Comparison of ENCODE assay signal across 22 mouse cellular contexts in the genomic region with DNA sequence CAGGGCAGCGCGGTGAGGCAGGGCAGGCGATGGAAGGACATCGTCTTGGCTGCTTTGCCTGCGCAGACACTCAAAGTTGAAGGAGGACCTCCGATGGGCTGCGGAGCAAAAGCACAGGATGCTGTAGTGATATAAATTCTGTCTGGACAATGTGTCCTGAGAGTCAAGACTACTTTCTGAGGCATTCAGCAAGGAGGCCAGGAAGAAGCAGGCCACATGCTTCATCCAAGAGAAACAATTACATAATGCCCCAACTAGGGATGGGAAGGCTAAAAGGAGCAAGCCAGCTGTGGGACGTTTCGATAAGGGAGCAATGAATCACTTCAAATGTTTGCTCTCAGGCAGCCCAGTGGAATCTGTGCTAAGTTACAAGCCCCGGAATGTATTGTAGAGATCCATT. TPM values are rescaled to one million over a fixed set of nuclear protein-coding genes. Genes with fewer than 3 reads are reported as not detected.
DNase-seq lines count a peak whose midpoint lies in the region; ATAC-seq and TF ChIP-seq lines count a peak whose summit lies in the region.
"Had no signal": no experiment of that assay in that cellular context is flagged by ENCODE, and none has a peak within 500 bp of the region (broad histone marks: within the 10 kb centered on the region; RNA-seq: fewer than 3 reads in every experiment).

No protein-coding gene starts in this region.

- peaks cover 6% of the 10 kb centered on the region; the same call in 1 of the 2 replicates for H3K36me3 ChIP-seq in heart, embryonic 12.5 days
- H3K36me3 ChIP-seq: midbrain, embryonic 10.5 days; stomach, embryonic 15.5 days had no signal

- no peak overlapping the region for H3K9ac ChIP-seq in heart, embryonic 12.5 days
- H3K9ac ChIP-seq: embryonic facial prominence, embryonic 15.5 days; forebrain, embryonic 13.5 days; hindbrain, embryonic 14.5 days; neural tube, embryonic 13.5 days; stomach, embryonic 15.5 days had no signal

- intact Hi-C loops in heart, postnatal 36 days (cut with DNase I) = no loop called here

- no peak for TF ChIP-seq CTCF in cerebellum, adult 2 months (IDR thresholded peaks at IDR 0.05; ENCODE audit: borderline replicate concordance, insufficient read depth, low read depth, low read length)

- no peak overlapping the region for H3K4me3 ChIP-seq in heart, embryonic 12.5 days
- H3K4me3 ChIP-seq in cerebellum, adult 2 months (replicated peaks; ENCODE audit: insufficient read depth, low read depth, low read length) = no peak overlapping the region
- H3K4me3 ChIP-seq: embryonic facial prominence, embryonic 15.5 days; forebrain, embryonic 13.5 days; gastrocnemius, adult 2 months; midbrain, embryonic 10.5 days; neural tube, embryonic 13.5 days; stomach, embryonic 15.5 days had no signal

- H3K4me1 ChIP-seq in heart, embryonic 12.5 days (replicated peaks) = peaks cover 19% of the 10 kb centered on the region
- no peaks in the 10 kb centered on the region; the same call in 1 of the 2 replicates for H3K4me1 ChIP-seq in cerebellum, adult 2 months (ENCODE audit: control insufficient read depth, insufficient read depth, low read length)
- H3K4me1 ChIP-seq: embryonic facial prominence, embryonic 15.5 days; midbrain, embryonic 10.5 days; neural tube, embryonic 13.5 days had no signal

- 0 out of 2 replicates have a peak, but pooled peaks have one; percentile 28 for ATAC-seq in frontal cortex, adult (ENCODE audit: low TSS enrichment)
- no peak for ATAC-seq in heart, embryonic 12.5 days (ENCODE audit: insufficient number of reproducible peaks, low FRiP score)
- ATAC-seq: activated CD4-positive, CD25-positive, alpha-beta regulatory T cell, adult 4 months; forebrain, embryonic 13.5 days; intestine, embryonic 16.5 days had no signal

- DNase-seq in frontal cortex, adult 2 months (ENCODE audit: extremely low spot score in 1 of 2, low spot score in 1 of 2) = no peak
- DNase-seq in lung, postnatal 10 days = peak; percentile 14
- no peak for DNase-seq in lung, postnatal 14 days
- peak; percentile 22 to 49 for DNase-seq in heart, postnatal 36 days
- no peak for DNase-seq in right cerebral cortex, postnatal 36 days (ENCODE audit: low spot score in 2 of 2)
- DNase-seq in cerebellum, adult 2 months = no peak
- DNase-seq: cerebellum, adult 18-20 months; gastrocnemius, adult 2 months; kidney, postnatal 36 days; thymus, postnatal 25 days had no signal

- H3K9me3 ChIP-seq in heart, embryonic 12.5 days (replicated peaks) = no peaks in the 10 kb centered on the region
- H3K9me3 ChIP-seq: embryonic facial prominence, embryonic 15.5 days; forebrain, embryonic 13.5 days; midbrain, embryonic 10.5 days; neural tube, embryonic 13.5 days; stomach, embryonic 15.5 days had no signal

- H3K4me2 ChIP-seq in heart, embryonic 12.5 days = peak overlapping the region; percentile 16; the same call in 1 of the 2 replicates
- H3K4me2 ChIP-seq: embryonic facial prominence, embryonic 15.5 days; forebrain, embryonic 13.5 days; hindbrain, embryonic 14.5 days; liver, embryonic 11.5 days; neural tube, embryonic 13.5 days; stomach, embryonic 15.5 days had no signal

- 60% methylated on average over 10 of the region's 10 CpGs for WGBS in heart, embryonic 12.5 days
- 89% methylated on average over 10 of the region's 10 CpGs for WGBS in cerebellum, adult 2 months

- no peak for TF ChIP-seq POLR2A in cerebellum, adult 2 months (IDR thresholded peaks at IDR 0.05; ENCODE audit: borderline replicate concordance, insufficient read depth, low read length)

- peak overlapping the region; percentile 28 for H3K27ac ChIP-seq in heart, embryonic 12.5 days (ENCODE audit: poor library complexity, severe bottlenecking)
- no peak overlapping the region for H3K27ac ChIP-seq in cerebellum, adult 2 months (ENCODE audit: insufficient read depth, low read length)
- H3K27ac ChIP-seq: embryonic facial prominence, embryonic 15.5 days; forebrain, embryonic 13.5 days; gastrocnemius, adult 2 months; hindbrain, embryonic 14.5 days; midbrain, embryonic 10.5 days; neural tube, embryonic 13.5 days; stomach, embryonic 15.5 days had no signal

- H3K27me3 ChIP-seq in heart, embryonic 12.5 days (replicated peaks) = no peaks in the 10 kb centered on the region
- H3K27me3 ChIP-seq in cerebellum, adult 2 months (ENCODE audit: control insufficient read depth, insufficient read depth, low read length) = no peaks in the 10 kb centered on the region
- H3K27me3 ChIP-seq: embryonic facial prominence, embryonic 15.5 days; forebrain, embryonic 13.5 days; neural tube, embryonic 13.5 days; stomach, embryonic 15.5 days had no signal

RNA-seq across cellular contexts. Expression of a gene that starts 36.4 kb away (rescaled TPM):
- 1.8 and 1.9 TPM in 2 replicates for polyA plus RNA-seq in frontal cortex, adult 2 months (2012; rRNA removed)
- 0.26 and 0.45 TPM in 2 replicates for polyA plus RNA-seq in heart, embryonic 12.5 days (2016; fragmentation: Nextera tagmentation; extraction: Ambion mirVana)
- total RNA-seq in heart, postnatal 36 days (2021) = under 1 TPM; 0.35 to 0.56 TPM
- 3.6 and 4.2 TPM in 2 replicates for polyA plus RNA-seq in cerebellum, adult 2 months (2012; rRNA removed)
- total RNA-seq: monocyte, adult 5-6 weeks had no signal
- polyA plus RNA-seq: midbrain, embryonic 10.5 days had no signal

RNA-seq across cellular contexts. Expression of a gene that starts 36.5 kb away (rescaled TPM):
- 1.2 and 1.8 TPM in 2 replicates for polyA plus RNA-seq in frontal cortex, adult 2 months (2012; rRNA removed)
- polyA plus RNA-seq in heart, embryonic 12.5 days (2016; fragmentation: Nextera tagmentation; extraction: Ambion mirVana) = 0.22 and 0.91 TPM in 2 replicates
- total RNA-seq in heart, postnatal 36 days (2021) = not detected
- polyA plus RNA-seq in cerebellum, adult 2 months (2012; rRNA removed) = 3.0 and 3.3 TPM in 2 replicates
- total RNA-seq: gastrocnemius, adult 2 months; monocyte, adult 5-6 weeks had no signal

Comparison
In these comparisons a context has a peak if more than half of its experiments do, and no peak if none do; other contexts are left out.
1. DNase-seq: peak in lung, postnatal 10 days (single experiment) and heart, postnatal 36 days (2 of 2); none in frontal cortex, adult 2 months (0 of 2), lung, postnatal 14 days (single experiment), right cerebral cortex, postnatal 36 days (0 of 2) and cerebellum, adult 2 months (0 of 2).